Mouse (Mus musculus): ENCODE measurements around the gene Washc3. TPM values are rescaled to one million over a fixed set of nuclear protein-coding genes. Genes with fewer than 3 reads are reported as not detected.

Washc3 gene
- total RNA-seq (2021) = 10 to 100 TPM; 27.6 to 30.4 TPM
- long read RNA-seq, experiment 1, transcript Washc3-203 (7 exons, 838 nt) = minor isoform, 10 of 43 reads
- long read RNA-seq, experiment 1, transcript Washc3-201 (7 exons, 1,052 nt) = major isoform, 27 of 43 reads
- long read RNA-seq, experiment 1, partial matches to known transcripts = 6 of 43 reads
- long read RNA-seq, experiment 1, other reads (novel, unspliced or antisense) = 0 of 43 reads
- long read RNA-seq, experiment 2, transcript Washc3-201 (7 exons, 1,052 nt) = major isoform, 43 of 70 reads
- long read RNA-seq, experiment 2, transcript Washc3-203 (7 exons, 838 nt) = minor isoform, 15 of 70 reads
- long read RNA-seq, experiment 2, partial matches to known transcripts = 9 of 70 reads
- long read RNA-seq, experiment 2, other reads (novel, unspliced or antisense) = 3 of 70 reads

DNA sequence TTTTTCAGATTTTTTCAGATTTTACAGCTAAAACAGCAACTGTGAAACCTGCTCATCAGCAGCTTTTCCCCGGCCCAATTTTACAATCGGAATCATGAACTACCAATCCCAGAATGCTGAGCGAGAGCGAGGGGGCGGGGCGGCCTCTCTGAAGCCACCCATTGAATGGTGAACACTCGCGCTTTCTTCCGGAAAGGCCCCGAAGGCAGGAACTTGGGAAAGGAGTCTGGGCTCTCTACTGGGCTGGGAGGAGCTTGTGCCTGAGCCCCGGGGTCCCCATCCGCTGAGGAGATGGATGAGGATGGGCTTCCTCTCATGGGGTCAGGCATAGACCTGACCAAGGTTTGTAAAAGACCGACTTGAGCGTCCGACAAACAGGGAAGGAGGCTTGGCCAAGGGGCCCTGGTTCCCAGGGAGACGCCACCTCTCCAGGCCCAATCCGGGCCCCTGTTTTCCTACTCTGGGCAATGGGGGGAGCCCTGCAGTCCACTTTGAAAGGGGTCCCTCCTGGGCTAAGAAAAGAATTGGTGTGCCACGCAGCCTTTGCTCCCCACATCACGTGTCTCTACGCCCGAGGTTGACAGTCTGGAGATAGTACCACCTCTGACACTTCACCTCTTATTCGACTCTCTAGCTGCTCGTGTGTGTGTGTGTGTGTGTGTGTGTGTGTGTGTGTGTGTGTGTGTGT is at the start of gene Washc3:
Washc3 (plus strand) TSS at position 143 of the 688 bp plus-strand sequence.
- intact Hi-C loops (cut with DNase I) = no loop called here
- DNase-seq = peak; percentile 85 to 89

- DNase-seq = no peak
- intact Hi-C loops (cut with DNase I) = no loop called here
Measured at GRCm38 (mm10) chr10:88151658-88152057, 49.2 kb upstream of the Washc3 start.

DNA sequence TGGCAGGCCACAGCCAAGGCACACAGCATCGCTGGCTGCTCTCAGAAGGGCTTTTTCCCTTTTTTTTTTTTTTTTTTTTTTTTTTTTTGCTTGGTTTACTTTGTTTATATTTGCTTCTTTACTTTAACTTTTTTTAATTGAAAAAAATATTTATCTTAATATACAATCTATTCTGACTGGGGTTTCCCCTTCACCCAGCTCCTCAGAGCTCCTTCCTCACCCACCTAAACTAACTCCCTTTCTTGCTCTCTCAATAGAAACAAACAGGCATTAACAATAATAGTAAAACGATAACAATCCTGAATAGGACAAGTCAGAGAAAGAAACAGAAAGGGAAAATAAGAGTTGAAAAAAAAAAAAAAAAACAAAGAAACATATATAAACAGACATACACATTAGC is 38.8 kb upstream of the Washc3 start:
- no peak for DNase-seq
- intact Hi-C loops (cut with DNase I) = loop anchor here (10.0 kb wide), 1 partner anchor 143 kb away; no protein-coding TSS in a partner anchor

GRCm38 (mm10) chr10:88162676-88163075 is 38.2 kb upstream of the Washc3 start:
- DNase-seq = no peak
- intact Hi-C loops (cut with DNase I) = loop anchor here (10.0 kb wide), 1 partner anchor 142 kb away; no protein-coding TSS in a partner anchor

DNA sequence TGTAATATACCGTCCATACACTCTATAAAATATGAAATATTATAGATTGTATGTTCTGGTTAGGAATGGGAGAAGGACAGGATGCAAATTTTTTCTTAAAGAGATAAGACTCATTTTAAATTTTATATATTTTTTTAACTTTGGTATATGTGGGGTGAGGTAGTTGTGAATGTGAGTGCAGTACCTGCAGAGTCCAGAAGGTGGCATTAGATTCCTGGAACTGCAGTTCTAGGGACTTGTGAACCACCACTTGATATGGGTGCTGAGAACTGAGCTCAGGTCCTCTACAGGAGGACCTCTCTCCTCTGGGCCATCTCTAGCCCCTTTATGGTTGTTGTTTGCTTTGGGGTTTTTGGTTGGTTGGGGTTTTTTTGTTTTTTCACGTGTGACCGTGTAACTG is 34.7 kb upstream of the Washc3 start:
- no peak for DNase-seq
- intact Hi-C loops (cut with DNase I) = loop anchor here (10.0 kb wide), 1 partner anchor 139 kb away; no protein-coding TSS in a partner anchor

DNA sequence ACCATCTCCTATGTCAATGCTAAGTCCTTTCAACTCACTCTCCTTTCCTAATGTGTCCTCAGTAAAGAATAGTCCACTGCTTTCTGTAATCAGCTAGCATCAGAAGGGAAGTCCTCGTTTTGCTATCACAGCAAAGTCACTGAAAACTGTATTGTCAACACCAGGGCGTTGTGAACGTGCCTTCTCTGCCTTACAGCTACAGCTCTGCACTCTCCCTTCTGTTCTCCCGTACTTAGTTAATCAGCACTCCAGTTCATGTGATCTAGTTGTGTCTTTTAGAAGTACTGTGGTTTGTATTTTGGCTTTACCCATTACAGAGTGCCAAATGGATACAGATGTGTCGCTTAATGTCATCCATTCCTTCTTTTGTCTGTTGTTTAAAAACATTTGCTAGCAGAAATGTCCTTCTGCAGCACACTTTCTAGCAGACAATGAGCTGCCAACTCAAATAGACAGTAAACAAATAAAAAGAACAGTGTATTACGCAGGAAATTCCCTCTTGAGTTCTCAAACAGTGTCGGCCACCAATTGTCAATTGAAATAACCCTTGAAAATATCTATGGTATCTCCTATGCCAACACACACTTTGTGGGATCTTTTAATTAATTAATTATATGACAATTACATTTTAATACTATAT is 33.3 kb upstream of the Washc3 start:
- DNase-seq = no peak
- intact Hi-C loops (cut with DNase I) = loop anchor here (10.0 kb wide), 1 partner anchor 137 kb away; no protein-coding TSS in a partner anchor

GRCm38 (mm10) chr10:88200541-88200940 is 352 bp upstream of the Washc3 start:
- no peak for DNase-seq
- intact Hi-C loops (cut with DNase I) = no loop called here

- intact Hi-C loops (cut with DNase I) = no loop called here
Measured at GRCm38 (mm10) chr10:88201650-88202049, 757 bp downstream of the Washc3 start.

DNA sequence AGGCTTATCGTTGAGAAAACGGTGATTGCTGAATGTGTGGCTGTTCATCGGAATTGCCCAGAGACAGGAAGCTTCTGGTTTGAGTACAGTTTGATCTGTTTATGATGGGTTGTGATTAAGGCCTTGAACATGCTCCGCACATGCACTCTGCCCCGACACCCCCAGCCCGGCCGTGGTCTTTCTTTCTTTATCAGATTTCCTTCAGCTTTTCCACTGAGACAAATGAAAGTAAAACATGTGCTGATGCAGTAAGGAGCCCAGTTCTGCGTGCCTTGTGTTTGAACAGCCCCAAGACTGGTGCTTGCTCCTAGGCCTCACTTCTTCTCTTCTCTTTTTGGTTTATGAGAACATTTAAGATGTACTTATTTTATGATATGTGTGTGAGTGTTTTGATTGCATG is 1.7 kb downstream of the Washc3 start:
- intact Hi-C loops (cut with DNase I) = no loop called here
- DNase-seq = no peak

More at GRCm38 (mm10) chr10:88201650-88202049, 757 bp downstream of the Washc3 start:
- no peak for DNase-seq

DNA sequence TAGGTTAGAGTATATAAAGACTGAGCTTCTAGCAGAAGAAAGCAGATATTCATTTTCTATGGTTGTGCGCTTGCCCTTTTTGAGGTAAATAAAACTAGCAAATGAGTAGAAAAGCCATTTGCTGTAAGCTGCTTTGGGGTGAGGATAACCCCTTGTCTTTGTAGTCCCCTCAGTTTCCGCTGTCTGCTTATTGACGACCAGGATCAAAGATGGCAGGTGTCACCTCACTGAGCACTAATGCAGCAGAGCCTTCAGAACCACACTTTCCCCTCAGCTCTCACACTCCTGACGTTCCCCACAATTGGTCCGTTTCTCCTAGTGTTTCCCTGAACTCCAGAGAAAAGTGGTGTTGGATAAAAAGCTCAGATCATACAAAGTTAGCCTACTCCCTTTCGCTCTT is 2.3 kb downstream of the Washc3 start:
- intact Hi-C loops (cut with DNase I) = no loop called here

GRCm38 (mm10) chr10:88212644-88213043 is 11.8 kb downstream of the Washc3 start:
- no peak for DNase-seq
- intact Hi-C loops (cut with DNase I) = no loop called here

More for the DNA sequence above, 2.3 kb downstream of the Washc3 start:
- DNase-seq = no peak

DNA sequence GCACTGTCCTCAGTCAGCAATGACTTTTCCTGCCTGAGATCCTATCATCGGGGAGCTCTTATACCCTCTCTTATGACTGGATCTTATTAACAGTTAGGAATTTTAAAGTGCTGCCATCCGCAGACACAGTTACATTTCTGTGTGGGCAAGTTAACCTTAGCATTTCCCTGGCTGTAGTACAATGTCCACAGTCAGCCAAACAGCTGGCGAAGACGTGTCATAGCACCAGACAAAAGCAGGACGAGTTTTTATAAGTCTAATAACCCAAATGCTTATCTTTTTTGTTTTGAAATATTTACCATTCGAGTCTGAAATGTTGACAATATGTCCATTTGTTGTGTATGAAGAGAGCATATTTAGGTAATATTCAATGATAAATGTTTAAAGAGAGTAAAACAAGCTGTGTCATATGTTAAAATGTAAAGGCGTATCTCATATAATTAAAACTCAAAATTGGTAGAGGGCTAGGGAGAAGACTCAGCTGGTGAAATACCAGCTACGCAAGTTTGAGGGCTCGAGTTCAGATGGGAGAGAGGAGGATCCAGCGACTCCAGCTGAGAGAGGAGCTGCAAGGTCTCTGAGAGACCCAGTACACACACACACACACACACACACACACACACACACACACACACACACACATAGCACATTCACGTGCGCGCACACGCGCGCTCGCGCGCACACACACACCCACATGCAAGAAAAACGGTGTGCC is 14.1 kb downstream of the Washc3 start:
- intact Hi-C loops (cut with DNase I) = no loop called here
- DNase-seq = no peak

DNA sequence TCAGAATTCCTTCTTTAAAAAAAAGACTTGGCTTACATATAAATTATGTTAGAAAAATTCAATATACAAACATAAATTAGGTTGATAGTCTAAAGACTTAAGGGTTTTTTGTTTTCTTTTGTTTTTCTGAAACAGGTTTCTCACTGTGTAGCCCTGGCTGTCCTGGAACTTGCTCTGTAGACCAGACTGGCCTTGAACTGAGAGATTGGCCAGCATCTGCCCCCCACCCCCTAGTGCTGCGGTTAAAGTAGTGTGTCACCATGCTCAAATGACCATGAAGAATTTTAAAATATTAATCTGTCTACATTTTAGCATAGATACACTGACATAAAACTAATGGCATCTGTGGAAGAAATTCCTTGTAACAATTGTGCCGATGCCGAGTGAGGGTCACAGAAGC is 17.3 kb downstream of the Washc3 start:
- no peak for DNase-seq
- intact Hi-C loops (cut with DNase I) = no loop called here

GRCm38 (mm10) chr10:88221718-88222117 is 20.8 kb downstream of the Washc3 start:
- intact Hi-C loops (cut with DNase I) = no loop called here
- no peak for DNase-seq

DNA sequence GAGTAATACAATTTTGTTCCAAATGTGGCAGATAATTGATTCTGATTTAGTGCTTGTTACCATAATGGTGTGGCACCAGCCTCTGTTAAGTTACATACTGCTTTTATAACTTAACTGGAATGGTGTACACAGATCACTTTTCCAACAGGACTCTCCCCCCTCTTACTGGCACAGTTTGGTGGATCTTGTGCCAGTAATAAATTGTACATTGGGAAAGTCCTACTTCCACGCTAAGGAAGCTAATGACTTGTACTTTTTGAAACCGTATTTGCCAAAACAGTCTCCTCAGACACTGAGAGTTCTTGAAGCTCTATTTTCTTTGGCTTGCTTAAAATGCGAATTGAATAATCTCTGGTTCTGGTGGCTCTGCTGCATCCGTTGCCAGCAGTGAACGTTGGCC is 24.5 kb downstream of the Washc3 start:
- no peak for DNase-seq
- intact Hi-C loops (cut with DNase I) = no loop called here

DNA sequence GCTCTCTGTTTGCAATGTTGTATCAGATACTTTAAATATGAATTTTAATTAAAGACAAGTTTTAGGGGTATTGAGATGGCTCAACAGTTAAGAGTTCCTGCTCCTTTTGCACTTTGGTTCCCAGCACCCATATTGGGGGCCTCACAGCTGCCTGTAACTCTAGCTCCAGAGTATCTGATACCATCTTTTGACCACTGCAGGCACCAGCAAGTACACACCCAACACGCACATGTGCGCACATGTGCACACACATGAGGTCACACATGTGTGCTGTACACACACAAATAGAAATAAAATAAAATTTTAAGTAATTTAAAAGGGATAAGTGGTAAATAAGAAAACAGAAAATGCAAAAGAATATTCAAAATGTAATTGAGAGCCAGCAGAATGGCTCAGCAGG is 27.1 kb downstream of the Washc3 start:
- DNase-seq = no peak
- intact Hi-C loops (cut with DNase I) = no loop called here

GRCm38 (mm10) chr10:88228521-88229017 is 27.7 kb downstream of the Washc3 start:
- no peak for DNase-seq
- intact Hi-C loops (cut with DNase I) = no loop called here

GRCm38 (mm10) chr10:88231671-88232070 is 30.8 kb downstream of the Washc3 start:
- no peak for DNase-seq
- intact Hi-C loops (cut with DNase I) = no loop called here

- DNase-seq = no peak
- intact Hi-C loops (cut with DNase I) = no loop called here
Measured at GRCm38 (mm10) chr10:88232765-88233164, 31.9 kb downstream of the Washc3 start.

GRCm38 (mm10) chr10:88244681-88245080 is 43.8 kb downstream of the Washc3 start:
- DNase-seq = no peak

More at GRCm38 (mm10) chr10:88244681-88245080, 43.8 kb downstream of the Washc3 start:
- intact Hi-C loops (cut with DNase I) = no loop called here
